Comparison of ENCODE assay signal across 14 mouse cellular contexts in the genomic region with DNA sequence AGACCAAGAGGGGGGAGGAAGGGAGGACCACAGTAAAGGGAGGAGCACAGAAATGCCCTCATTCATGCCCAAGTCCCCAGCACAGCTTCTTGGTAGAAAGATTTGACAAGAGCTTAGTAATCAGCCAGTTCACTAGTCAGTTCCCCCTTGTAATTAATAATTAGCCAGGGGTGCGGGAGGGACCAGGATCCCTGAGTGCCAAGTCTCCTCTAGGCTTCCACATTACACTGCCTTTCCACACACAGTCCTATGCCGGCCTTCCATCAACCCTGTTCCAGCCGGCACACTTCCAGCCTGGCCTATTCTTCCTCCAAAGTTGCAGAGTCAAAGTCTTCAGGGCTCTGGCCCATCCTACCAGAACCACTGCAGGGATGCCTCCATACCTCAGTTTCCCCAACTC. TPM values are rescaled to one million over a fixed set of nuclear protein-coding genes. Genes with fewer than 3 reads are reported as not detected.
DNase-seq lines count a peak whose midpoint lies in the region; ATAC-seq and TF ChIP-seq lines count a peak whose summit lies in the region.
"Had no signal": no experiment of that assay in that cellular context is flagged by ENCODE, and none has a peak within 500 bp of the region (broad histone marks: within the 10 kb centered on the region; RNA-seq: fewer than 3 reads in every experiment).

No protein-coding gene starts in this region.

- no peak for TF ChIP-seq CTCF in gastrocnemius, adult 2 months (IDR thresholded peaks at IDR 0.05)

- H3K4me2 ChIP-seq in intestine, embryonic 15.5 days (replicated peaks), result peak overlapping the region; percentile 25; the same call in 1 of the 2 replicates
- 0 out of 2 replicates have a peak overlapping the region, but pooled peaks have one; percentile 3 for H3K4me2 ChIP-seq in kidney, embryonic 15.5 days
- H3K4me2 ChIP-seq in liver, embryonic 13.5 days, result 0 out of 2 replicates have a peak overlapping the region, but pooled peaks have one; percentile 17
- H3K4me2 ChIP-seq: embryonic facial prominence, embryonic 15.5 days; forebrain, embryonic 15.5 days had no signal

- WGBS in intestine, embryonic 15.5 days, result 71% methylated on average over 3 of the region's 3 CpGs
- WGBS in kidney, embryonic 15.5 days, result 63% methylated on average over 3 of the region's 3 CpGs
- 85% methylated on average over 3 of the region's 3 CpGs for WGBS in liver, embryonic 13.5 days (ENCODE audit: insufficient replicate concordance)

- peaks cover 66% of the 10 kb centered on the region for H3K4me1 ChIP-seq in intestine, embryonic 15.5 days (replicated peaks)
- peaks cover 86% of the 10 kb centered on the region for H3K4me1 ChIP-seq in kidney, embryonic 15.5 days
- peaks cover 92% of the 10 kb centered on the region for H3K4me1 ChIP-seq in liver, embryonic 13.5 days (replicated peaks)

- H3K27ac ChIP-seq in gastrocnemius, adult 2 months, result no peak overlapping the region
- H3K27ac ChIP-seq in intestine, embryonic 15.5 days, result no peak overlapping the region
- peak overlapping the region; percentile 78 for H3K27ac ChIP-seq in kidney, embryonic 15.5 days
- H3K27ac ChIP-seq in liver, embryonic 13.5 days, result no peak overlapping the region
- H3K27ac ChIP-seq: embryonic facial prominence, embryonic 15.5 days; forebrain, embryonic 15.5 days; heart, adult 2 months had no signal

- no peak overlapping the region for H3K9ac ChIP-seq in intestine, embryonic 15.5 days
- no peak overlapping the region for H3K9ac ChIP-seq in kidney, embryonic 15.5 days
- H3K9ac ChIP-seq in liver, embryonic 13.5 days, result no peak overlapping the region
- H3K9ac ChIP-seq: embryonic facial prominence, embryonic 15.5 days; forebrain, embryonic 15.5 days had no signal

- no peaks in the 10 kb centered on the region for H3K27me3 ChIP-seq in intestine, embryonic 15.5 days (replicated peaks)
- H3K27me3 ChIP-seq in kidney, embryonic 15.5 days, result peaks cover 20% of the 10 kb centered on the region
- H3K27me3 ChIP-seq in liver, embryonic 13.5 days, result peaks cover 38% of the 10 kb centered on the region
- H3K27me3 ChIP-seq: forebrain, embryonic 15.5 days had no signal

- H3K36me3 ChIP-seq in intestine, embryonic 15.5 days, result no peaks in the 10 kb centered on the region
- no peaks in the 10 kb centered on the region for H3K36me3 ChIP-seq in kidney, embryonic 15.5 days
- H3K36me3 ChIP-seq in liver, embryonic 13.5 days, result peaks cover 7% of the 10 kb centered on the region; the same call in 1 of the 2 replicates
- H3K36me3 ChIP-seq: embryonic facial prominence, embryonic 15.5 days; forebrain, embryonic 15.5 days had no signal

- peak; percentile 39 for ATAC-seq in intestine, embryonic 15.5 days
- ATAC-seq in kidney, embryonic 15.5 days (replicated peaks; ENCODE audit: low FRiP score), result no peak; the same call in 1 of the 2 replicates
- ATAC-seq in liver, embryonic 13.5 days (ENCODE audit: low read depth), result no peak; the same call in 1 of the 2 replicates
- ATAC-seq: forebrain, embryonic 15.5 days had no signal

- intact Hi-C loops in gastrocnemius, adult 2 months (cut with DNase I), result no loop called here

- no peak overlapping the region for H3K4me3 ChIP-seq in gastrocnemius, adult 2 months
- H3K4me3 ChIP-seq in intestine, embryonic 15.5 days (replicated peaks), result no peak overlapping the region
- no peak overlapping the region for H3K4me3 ChIP-seq in kidney, embryonic 15.5 days (replicated peaks)
- no peak overlapping the region for H3K4me3 ChIP-seq in liver, embryonic 13.5 days (replicated peaks)
- H3K4me3 ChIP-seq: embryonic facial prominence, embryonic 15.5 days; forebrain, embryonic 15.5 days; heart, adult 2 months had no signal

- DNase-seq in gastrocnemius, adult 2 months, result peak; percentile 15
- no peak for DNase-seq in gastrocnemius, adult 8-10 months (ENCODE audit: low spot score in 2 of 2)
- DNase-seq in liver, embryonic 13.5 days, result no peak
- DNase-seq in adipocyte (ENCODE audit: low spot score), result no peak
- no peak for DNase-seq in thymus, postnatal 10 days (ENCODE audit: low spot score in 2 of 2)
- DNase-seq in urinary bladder, postnatal 14 days (ENCODE audit: low spot score), result no peak
- DNase-seq: cerebellum, adult 2 months; heart, adult 2 months; heart, postnatal 14 days; right cerebral cortex, adult 18-20 months had no signal

- H3K9me3 ChIP-seq in intestine, embryonic 15.5 days, result no peaks in the 10 kb centered on the region
- no peaks in the 10 kb centered on the region for H3K9me3 ChIP-seq in kidney, embryonic 15.5 days (replicated peaks)
- H3K9me3 ChIP-seq in liver, embryonic 13.5 days (replicated peaks), result no peaks in the 10 kb centered on the region
- H3K9me3 ChIP-seq: embryonic facial prominence, embryonic 15.5 days; forebrain, embryonic 15.5 days had no signal

RNA-seq across cellular contexts. Expression of gene Fam110a, which starts 4.0 kb away (rescaled TPM):
- 1 to 10 TPM; 1.8 to 2.6 TPM for total RNA-seq in gastrocnemius, adult 2 months (2021)
- total RNA-seq in gastrocnemius, adult 8-10 months (2022), result 1 to 10 TPM; 1.3 to 1.5 (median 1.4) TPM
- polyA plus RNA-seq in intestine, embryonic 15.5 days (2015; fragmentation: Nextera tagmentation; extraction: Ambion mirVana), result 22.5 and 23.7 TPM in 2 replicates
- 29.1 and 29.2 TPM in 2 replicates for polyA plus RNA-seq in kidney, embryonic 15.5 days (2015; fragmentation: Nextera tagmentation; extraction: Ambion mirVana)
- 10.9 and 11.2 TPM in 2 replicates for polyA plus RNA-seq in liver, embryonic 13.5 days (2015; fragmentation: Nextera tagmentation; extraction: Ambion mirVana)

RNA-seq across cellular contexts. Expression of gene Slc52a3, which starts 20.2 kb away (rescaled TPM):
- total RNA-seq in gastrocnemius, adult 2 months (2021), result 1 to 10 TPM in 1 of 2 experiments, under 1 TPM in 1; 0.69 to 1.6 TPM
- under 1 TPM; 0.31 to 0.72 (median 0.57) TPM for total RNA-seq in gastrocnemius, adult 8-10 months (2022)
- polyA plus RNA-seq in intestine, embryonic 15.5 days (2015; fragmentation: Nextera tagmentation; extraction: Ambion mirVana), result 3.9 and 5.4 TPM in 2 replicates
- polyA plus RNA-seq in kidney, embryonic 15.5 days (2015; fragmentation: Nextera tagmentation; extraction: Ambion mirVana), result 13.3 and 16.3 TPM in 2 replicates
- 1.3 and 1.5 TPM in 2 replicates for polyA plus RNA-seq in liver, embryonic 13.5 days (2015; fragmentation: Nextera tagmentation; extraction: Ambion mirVana)
